ENCODE assay signal across 6 mouse cellular contexts in genomic region chr2:30587671-30588070, GRCm38 (mm10). TPM values are rescaled to one million over a fixed set of nuclear protein-coding genes. Genes with fewer than 3 reads are reported as not detected.
"Had no signal": no experiment of that assay in that cellular context is flagged by ENCODE, and none has a peak within 500 bp of the region (broad histone marks: within the 10 kb centered on the region; RNA-seq: fewer than 3 reads in every experiment).

No protein-coding gene starts in this region.

- H3K27ac ChIP-seq: left cerebral cortex, adult 2 months; limb, embryonic 15.5 days; liver, embryonic 12.5 days; midbrain, embryonic 12.5 days had no signal

- H3K4me3 ChIP-seq: left cerebral cortex, adult 2 months; limb, embryonic 15.5 days; liver, embryonic 12.5 days; midbrain, embryonic 12.5 days had no signal

- H3K9me3 ChIP-seq: limb, embryonic 15.5 days; liver, embryonic 12.5 days; midbrain, embryonic 12.5 days had no signal

- ATAC-seq: liver, embryonic 12.5 days had no signal

- H3K9ac ChIP-seq: limb, embryonic 15.5 days; liver, embryonic 12.5 days; lung, embryonic 14.5 days had no signal

- H3K4me2 ChIP-seq: limb, embryonic 15.5 days; liver, embryonic 12.5 days; lung, embryonic 14.5 days; midbrain, embryonic 12.5 days had no signal

- H3K27me3 ChIP-seq: limb, embryonic 15.5 days; liver, embryonic 12.5 days; midbrain, embryonic 12.5 days had no signal

- H3K36me3 ChIP-seq: limb, embryonic 15.5 days; liver, embryonic 12.5 days; midbrain, embryonic 12.5 days had no signal

RNA-seq across cellular contexts. Expression of gene Cstad, which starts 7.2 kb away (rescaled TPM):
- polyA plus RNA-seq: liver, embryonic 16.5 days had no signal
